Mouse (Mus musculus) cerebellum, postnatal 4 days (tissue): Measurements from ENCODE around the gene Prkn.

Source experiments
- DNase-seq, 2 experiments: peaks; one replicate each; pipeline ENCODE4 v3.0.0; 2022; ENCODE audit warnings: low spot score in 2 of 2, mixed read lengths in 1 of 2

The Prkn gene

GRCm38 (mm10) chr17:10987040-10987439, 146.9 kb downstream of the Prkn start:
- peak in 1 of 2 experiments; percentile 48 for DNase-seq

- no peak for DNase-seq
Measured at GRCm38 (mm10) chr17:10997291-10997690, 157.1 kb downstream of the Prkn start.

- DNase-seq = no peak
Measured at GRCm38 (mm10) chr17:11023371-11023770, 183.2 kb downstream of the Prkn start.

- DNase-seq = no peak
Measured at GRCm38 (mm10) chr17:11029348-11029747, 189.2 kb downstream of the Prkn start.

- no peak for DNase-seq
Measured at GRCm38 (mm10) chr17:11030936-11031335, 190.8 kb downstream of the Prkn start.

- DNase-seq = no peak
Measured at GRCm38 (mm10) chr17:11032366-11032765, 192.2 kb downstream of the Prkn start.

- DNase-seq = no peak
Measured at GRCm38 (mm10) chr17:11033594-11033993, 193.4 kb downstream of the Prkn start.

GRCm38 (mm10) chr17:11038272-11038671, 198.1 kb downstream of the Prkn start:
- no peak for DNase-seq

- no peak for DNase-seq
Measured at GRCm38 (mm10) chr17:11058986-11059385, 218.8 kb downstream of the Prkn start.

GRCm38 (mm10) chr17:11067076-11067703, 227.0 kb downstream of the Prkn start:
- peak in 1 of 2 experiments; percentile 24 for DNase-seq

GRCm38 (mm10) chr17:11067704-11068475, 227.7 kb downstream of the Prkn start:
- DNase-seq = peak; percentile 30 to 70

- DNase-seq = no peak
Measured at GRCm38 (mm10) chr17:11070996-11071395, 230.8 kb downstream of the Prkn start.

GRCm38 (mm10) chr17:11076319-11076903, 236.2 kb downstream of the Prkn start:
- DNase-seq = no peak

- no peak for DNase-seq
Measured at GRCm38 (mm10) chr17:11086492-11086891, 246.3 kb downstream of the Prkn start.

GRCm38 (mm10) chr17:11087088-11087487, 246.9 kb downstream of the Prkn start:
- DNase-seq = no peak

- no peak for DNase-seq
Measured at GRCm38 (mm10) chr17:11087823-11088222, 247.6 kb downstream of the Prkn start.

- no peak for DNase-seq
Measured at GRCm38 (mm10) chr17:11089361-11089760, 249.2 kb downstream of the Prkn start.

- no peak for DNase-seq
Measured at GRCm38 (mm10) chr17:11092900-11093299, 252.7 kb downstream of the Prkn start.

- DNase-seq = no peak
Measured at GRCm38 (mm10) chr17:11093321-11093720, 253.1 kb downstream of the Prkn start.

- DNase-seq = no peak
Measured at GRCm38 (mm10) chr17:11107007-11107406, 266.8 kb downstream of the Prkn start.

- DNase-seq = no peak
Measured at GRCm38 (mm10) chr17:11107916-11108315, 267.7 kb downstream of the Prkn start.

GRCm38 (mm10) chr17:11117508-11117907, 277.3 kb downstream of the Prkn start:
- DNase-seq = no peak

- no peak for DNase-seq
Measured at GRCm38 (mm10) chr17:11124048-11124447, 283.9 kb downstream of the Prkn start.
